Mouse (Mus musculus) liver, embryonic 14.5 days (tissue): ENCODE data around the gene Nudt5. TPM values are rescaled to one million over a fixed set of nuclear protein-coding genes. Genes with fewer than 3 reads are reported as not detected.

Source experiments
- ATAC-seq: fragments of 200-750 bp; cut with Nextera tagmentation; 2 replicates; pipeline ENCODE4 v1.8.0; 2017; ENCODE audit warnings: moderate number of reproducible peaks, mild to moderate bottlenecking, moderate library complexity; ENCODE audit not compliant: insufficient read depth
- DNase-seq, 3 experiments: peaks; one replicate each; pipeline ENCODE4 v3.0.0-alpha.2; 2012 to 2013; ENCODE audit warnings: low read depth in 3 of 3, low spot score in 3 of 3
- H3K27ac ChIP-seq: fragments of 300-500 bp; sonication (generic); 2 replicates; pipeline ENCODE4 v1.5.1; 2014; ENCODE audit warnings: moderate library complexity, mild to moderate bottlenecking, control low read depth, inconsistent platforms
- H3K27me3 ChIP-seq: fragments of 300-500 bp; sonication (generic); 2 replicates; pipeline ENCODE4 v1.6.1; 2014; ENCODE audit warnings: mild to moderate bottlenecking, low read length, moderate library complexity; ENCODE audit not compliant: control insufficient read depth, insufficient read depth
- H3K36me3 ChIP-seq: fragments of 300-500 bp; sonication (generic); replicated peaks from 2 replicates; pipeline ENCODE4 v1.6.1; 2014; ENCODE audit warnings: low read depth; ENCODE audit not compliant: control insufficient read depth, insufficient read depth
- H3K4me1 ChIP-seq, 2 experiments: fragments of 200-500 bp in 1 of 2; fragments of 300-500 bp in 1 of 2; sonication (generic) in 1 of 2; replicated peaks; 2 replicates each; pipeline ENCODE4 v1.6.1; 2012 to 2014; ENCODE audit warnings: antibody characterized with exemption in 1 of 2, inconsistent platforms in 1 of 2, low read length in 1 of 2; ENCODE audit not compliant: control insufficient read depth in 2 of 2, insufficient read depth in 2 of 2
- H3K4me2 ChIP-seq: fragments of 300-500 bp; sonication (generic); 2 replicates; pipeline ENCODE4 v1.6.1; 2014; ENCODE audit warnings: low read depth, mild to moderate bottlenecking, control low read depth, moderate library complexity
- H3K4me3 ChIP-seq, 2 experiments: fragments of 200-500 bp in 1 of 2; fragments of 300-500 bp in 1 of 2; sonication (generic) in 1 of 2; 2 replicates each; pipeline ENCODE4 v1.5.1; 2012 to 2014; ENCODE audit warnings: low read depth in 2 of 2, low read length in 2 of 2, mild to moderate bottlenecking in 2 of 2, control low read depth in 1 of 2, inconsistent platforms in 1 of 2, moderate library complexity in 1 of 2; ENCODE audit not compliant: insufficient read depth in 1 of 2
- H3K9ac ChIP-seq: fragments of 300-500 bp; sonication (generic); replicated peaks from 2 replicates; pipeline ENCODE4 v1.6.1; 2014; ENCODE audit warnings: mild to moderate bottlenecking, control low read depth, moderate library complexity
- H3K9me3 ChIP-seq: fragments of 300-500 bp; sonication (generic); 2 replicates; pipeline ENCODE4 v1.6.1; 2016; ENCODE audit warnings: low read length, mixed read lengths; ENCODE audit not compliant: control insufficient read depth
- CTCF ChIP-seq: IDR thresholded peaks from 2 replicates; pipeline ENCODE4 v1.5.1; 2016; ENCODE audit warnings: antibody characterized with exemption, low read depth, control low read depth
- EP300 ChIP-seq: IDR thresholded peaks from 2 replicates; pipeline ENCODE4 v1.6.1; 2016; ENCODE audit warnings: antibody characterized with exemption, low read depth
- WGBS: fragments of 180-500 bp; shearing (Covaris S2); extraction: QIAGEN DNeasy Blood & Tissue Kit; methylation state at CpG from one replicate; pipeline ENCODE4 v1.1.7; 2014; ENCODE audit not compliant: insufficient replicate concordance; 5-methylcytosine and 5-hydroxymethylcytosine counted together
- polyA plus RNA-seq, 2 experiments: library from polyadenylated mRNA; depleted of rRNA in 1 of 2; stranded (reverse) in 1 of 2; unstranded in 1 of 2; fragments of >200 nt; fragmentation: Nextera tagmentation in 1 of 2; extraction: Ambion mirVana in 1 of 2; gene quantifications; 2 replicates each; pipeline versions ENCODE4 v1.2.1 to v1.2.3; 2012 to 2014

The Nudt5 gene
- polyA plus RNA-seq, 2 experiments, result 17.8 to 47.3 TPM

GRCm38 (mm10) chr2:5906625-5907024 lies 61.8 kb downstream of the Nudt5 start:
- Histone ChIP-seq H3K27me3 (no peaks in the 10 kb centered on the region), H3K4me1 (no peaks in the 10 kb centered on the region), H3K27ac (no peak overlapping the region), H3K36me3 (no peaks in the 10 kb centered on the region), H3K4me3 (no peak overlapping the region), H3K9ac (no peak overlapping the region), H3K4me2 (no peak overlapping the region), H3K9me3 (no peaks in the 10 kb centered on the region)
- ATAC-seq (no peak), DNase-seq (peak in 2 of 3 experiments; percentile 30 to 41)
- TF ChIP-seq EP300 (no peak), CTCF (peak; percentile 86)
- 40% methylated on average over 3 of the region's 3 CpGs for WGBS

- Histone ChIP-seq H3K27me3 (no peaks in the 10 kb centered on the region), H3K4me2 (no peak overlapping the region), H3K9me3 (no peaks in the 10 kb centered on the region), H3K27ac (no peak overlapping the region), H3K36me3 (no peaks in the 10 kb centered on the region), H3K4me1 (no peaks in the 10 kb centered on the region), H3K9ac (no peak overlapping the region), H3K4me3 (no peak overlapping the region)
- DNase-seq (no peak), ATAC-seq (no peak)
- 73% methylated on average over 16 of the region's 16 CpGs for WGBS
- TF ChIP-seq EP300 (no peak), CTCF (no peak)
These were observed 66.6 kb downstream of the Nudt5 start for GRCm38 (mm10) chr2:5911282-5911965.

Other genes starting within 250 kb of the Nudt5 start
- gene Camk1d, start 130.5 kb upstream of the Nudt5 start, polyA plus RNA-seq (2012; rRNA removed), result 0.47 and 0.63 TPM in 2 replicates
- 0.83 and 1.0 TPM in 2 replicates for gene Camk1d, start 130.5 kb upstream of the Nudt5 start, polyA plus RNA-seq (2014; fragmentation: Nextera tagmentation; extraction: Ambion mirVana)
- gene Cdc123, start 145 bp downstream of the Nudt5 start, polyA plus RNA-seq (2012; rRNA removed), result 76.5 and 112 TPM in 2 replicates
- gene Cdc123, start 145 bp downstream of the Nudt5 start, polyA plus RNA-seq (2014; fragmentation: Nextera tagmentation; extraction: Ambion mirVana), result 135 and 138 TPM in 2 replicates
- 0.45 and 0.79 TPM in 2 replicates for gene Gm13199, start 17.9 kb downstream of the Nudt5 start, polyA plus RNA-seq (2012; rRNA removed)
- gene Gm13199, start 17.9 kb downstream of the Nudt5 start, polyA plus RNA-seq (2014; fragmentation: Nextera tagmentation; extraction: Ambion mirVana), result 0.58 and 0.59 TPM in 2 replicates
- gene Sec61a2, start 50.4 kb downstream of the Nudt5 start, polyA plus RNA-seq (2012; rRNA removed), result 16.9 and 18.1 TPM in 2 replicates
- 10.3 and 11.5 TPM in 2 replicates for gene Sec61a2, start 50.4 kb downstream of the Nudt5 start, polyA plus RNA-seq (2014; fragmentation: Nextera tagmentation; extraction: Ambion mirVana)
- gene Dhtkd1, start 97.8 kb downstream of the Nudt5 start, polyA plus RNA-seq (2012; rRNA removed), result 2.7 and 2.8 TPM in 2 replicates
- gene Dhtkd1, start 97.8 kb downstream of the Nudt5 start, polyA plus RNA-seq (2014; fragmentation: Nextera tagmentation; extraction: Ambion mirVana), result 1.6 TPM in 2 replicates
- 4.5 and 6.8 TPM in 2 replicates for gene Upf2, start 106.5 kb downstream of the Nudt5 start, polyA plus RNA-seq (2012; rRNA removed)
- gene Upf2, start 106.5 kb downstream of the Nudt5 start, polyA plus RNA-seq (2014; fragmentation: Nextera tagmentation; extraction: Ambion mirVana), result 3.7 and 3.8 TPM in 2 replicates